Mouse (Mus musculus): ENCODE measurements around the gene Vasn. TPM values are rescaled to one million over a fixed set of nuclear protein-coding genes. Genes with fewer than 3 reads are reported as not detected.
"Not testable (repeated sequence)": the region's sequence is repeated elsewhere in the genome, so short reads cannot be mapped to it uniquely, and the experiment has no call there.

Gene Vasn
- polyA plus RNA-seq, 1 experiment, result 1.5 TPM

- TF ChIP-seq POLR2A (IDR thresholded peaks at IDR 0.05; ENCODE audit: borderline replicate concordance, low read depth, low read length) (no peak), CTCF (IDR thresholded peaks at IDR 0.05; ENCODE audit: low read depth, low read length) (no peak)
- Histone ChIP-seq H3K4me3 (ENCODE audit: insufficient read depth, low read length) (no peak overlapping the region), H3K4me1 (ENCODE audit: control insufficient read depth, insufficient read depth, low read length) (no peaks in the 10 kb centered on the region), H3K27ac (ENCODE audit: insufficient read depth, low read depth, low read length) (no peak overlapping the region)
Observed at GRCm38 (mm10) chr16:4659326-4659725, 19.6 kb downstream of the Vasn start.

GRCm38 (mm10) chr16:4661605-4662004, 21.9 kb downstream of the Vasn start:
- Histone ChIP-seq H3K27ac (ENCODE audit: insufficient read depth, low read depth, low read length) (no peak overlapping the region), H3K4me3 (ENCODE audit: insufficient read depth, low read length) (no peak overlapping the region), H3K4me1 (ENCODE audit: control insufficient read depth, insufficient read depth, low read length) (no peaks in the 10 kb centered on the region)
- TF ChIP-seq POLR2A (IDR thresholded peaks at IDR 0.05; ENCODE audit: borderline replicate concordance, low read depth, low read length) (no peak), CTCF (IDR thresholded peaks at IDR 0.05; ENCODE audit: low read depth, low read length) (no peak)

GRCm38 (mm10) chr16:4663806-4664205, 24.1 kb downstream of the Vasn start:
- Histone ChIP-seq H3K4me3 (ENCODE audit: insufficient read depth, low read length) (no peak overlapping the region), H3K27ac (ENCODE audit: insufficient read depth, low read depth, low read length) (no peak overlapping the region), H3K4me1 (ENCODE audit: control insufficient read depth, insufficient read depth, low read length) (no peaks in the 10 kb centered on the region)
- TF ChIP-seq CTCF (IDR thresholded peaks at IDR 0.05; ENCODE audit: low read depth, low read length) (no peak), POLR2A (IDR thresholded peaks at IDR 0.05; ENCODE audit: borderline replicate concordance, low read depth, low read length) (no peak)

GRCm38 (mm10) chr16:4665726-4666125, 26.0 kb downstream of the Vasn start:
- H3K4me3 ChIP-seq (ENCODE audit: insufficient read depth, low read length), result no peak overlapping the region
- no peak overlapping the region for H3K27ac ChIP-seq (ENCODE audit: insufficient read depth, low read depth, low read length)
- no peaks in the 10 kb centered on the region for H3K4me1 ChIP-seq (ENCODE audit: control insufficient read depth, insufficient read depth, low read length)
- TF ChIP-seq CTCF (IDR thresholded peaks at IDR 0.05; ENCODE audit: low read depth, low read length) (no peak), POLR2A (IDR thresholded peaks at IDR 0.05; ENCODE audit: borderline replicate concordance, low read depth, low read length) (no peak)

GRCm38 (mm10) chr16:4667190-4667808, 27.6 kb downstream of the Vasn start:
- H3K4me1 ChIP-seq (ENCODE audit: control insufficient read depth, insufficient read depth, low read length), result no peaks in the 10 kb centered on the region
- TF ChIP-seq POLR2A (IDR thresholded peaks at IDR 0.05; ENCODE audit: borderline replicate concordance, low read depth, low read length) (no peak), CTCF (IDR thresholded peaks at IDR 0.05; ENCODE audit: low read depth, low read length) (peak; percentile 75)
- no peak overlapping the region for H3K4me3 ChIP-seq (ENCODE audit: insufficient read depth, low read length)
- H3K27ac ChIP-seq (ENCODE audit: insufficient read depth, low read depth, low read length), result no peak overlapping the region

GRCm38 (mm10) chr16:4670317-4670716, 30.6 kb downstream of the Vasn start:
- Histone ChIP-seq H3K4me1 (ENCODE audit: control insufficient read depth, insufficient read depth, low read length) (peaks cover 13% of the 10 kb centered on the region), H3K4me3 (ENCODE audit: insufficient read depth, low read length) (no peak overlapping the region), H3K27ac (ENCODE audit: insufficient read depth, low read depth, low read length) (no peak overlapping the region)
- TF ChIP-seq CTCF (IDR thresholded peaks at IDR 0.05; ENCODE audit: low read depth, low read length) (no peak), POLR2A (IDR thresholded peaks at IDR 0.05; ENCODE audit: borderline replicate concordance, low read depth, low read length) (no peak)

GRCm38 (mm10) chr16:4674091-4674490, 34.4 kb downstream of the Vasn start:
- H3K27ac ChIP-seq (ENCODE audit: insufficient read depth, low read depth, low read length), result no peak overlapping the region
- peaks cover 30% of the 10 kb centered on the region for H3K4me1 ChIP-seq (ENCODE audit: control insufficient read depth, insufficient read depth, low read length)
- no peak overlapping the region for H3K4me3 ChIP-seq (ENCODE audit: insufficient read depth, low read length)
- TF ChIP-seq POLR2A (IDR thresholded peaks at IDR 0.05; ENCODE audit: borderline replicate concordance, low read depth, low read length), result no peak
- no peak for TF ChIP-seq CTCF (IDR thresholded peaks at IDR 0.05; ENCODE audit: low read depth, low read length)

- Histone ChIP-seq H3K27ac (ENCODE audit: insufficient read depth, low read depth, low read length) (no peak overlapping the region), H3K4me1 (ENCODE audit: control insufficient read depth, insufficient read depth, low read length) (peaks cover 30% of the 10 kb centered on the region), H3K4me3 (ENCODE audit: insufficient read depth, low read length) (no peak overlapping the region)
- TF ChIP-seq CTCF (IDR thresholded peaks at IDR 0.05; ENCODE audit: low read depth, low read length) (no peak), POLR2A (IDR thresholded peaks at IDR 0.05; ENCODE audit: borderline replicate concordance, low read depth, low read length) (no peak)
Observed at GRCm38 (mm10) chr16:4676836-4677235, 37.1 kb downstream of the Vasn start.

GRCm38 (mm10) chr16:4678080-4678479, 38.3 kb downstream of the Vasn start:
- no peak for TF ChIP-seq CTCF (IDR thresholded peaks at IDR 0.05; ENCODE audit: low read depth, low read length)
- TF ChIP-seq POLR2A (IDR thresholded peaks at IDR 0.05; ENCODE audit: borderline replicate concordance, low read depth, low read length), result no peak
- Histone ChIP-seq H3K27ac (ENCODE audit: insufficient read depth, low read depth, low read length) (peak overlapping the region; percentile 13; the same call in 1 of the 2 replicates), H3K4me3 (ENCODE audit: insufficient read depth, low read length) (peak overlapping the region; percentile 76; the same call in 1 of the 2 replicates), H3K4me1 (ENCODE audit: control insufficient read depth, insufficient read depth, low read length) (peaks cover 36% of the 10 kb centered on the region)

GRCm38 (mm10) chr16:4679121-4680018, 39.6 kb downstream of the Vasn start, which contains the start of gene Coro7:
Gene Coro7, minus strand, starts transcription at chr16:4679777.
- Histone ChIP-seq H3K4me3 (ENCODE audit: insufficient read depth, low read length) (peak within 1 kb of the TSS; percentile 76), H3K4me1 (ENCODE audit: control insufficient read depth, insufficient read depth, low read length) (peaks cover 30% of the 10 kb centered on the region), H3K27ac (ENCODE audit: insufficient read depth, low read depth, low read length) (peak within 1 kb of the TSS; percentile 36)
- TF ChIP-seq CTCF (IDR thresholded peaks at IDR 0.05; ENCODE audit: low read depth, low read length) (no peak), POLR2A (IDR thresholded peaks at IDR 0.05; ENCODE audit: borderline replicate concordance, low read depth, low read length) (no peak)

- peaks cover 20% of the 10 kb centered on the region for H3K4me1 ChIP-seq (ENCODE audit: control insufficient read depth, insufficient read depth, low read length)
- not testable (repeated sequence) for H3K4me3 ChIP-seq (ENCODE audit: insufficient read depth, low read length); H3K27ac ChIP-seq (ENCODE audit: insufficient read depth, low read depth, low read length)
Observed at GRCm38 (mm10) chr16:4680922-4681455, 41.2 kb downstream of the Vasn start.
